In the genomic region with DNA sequence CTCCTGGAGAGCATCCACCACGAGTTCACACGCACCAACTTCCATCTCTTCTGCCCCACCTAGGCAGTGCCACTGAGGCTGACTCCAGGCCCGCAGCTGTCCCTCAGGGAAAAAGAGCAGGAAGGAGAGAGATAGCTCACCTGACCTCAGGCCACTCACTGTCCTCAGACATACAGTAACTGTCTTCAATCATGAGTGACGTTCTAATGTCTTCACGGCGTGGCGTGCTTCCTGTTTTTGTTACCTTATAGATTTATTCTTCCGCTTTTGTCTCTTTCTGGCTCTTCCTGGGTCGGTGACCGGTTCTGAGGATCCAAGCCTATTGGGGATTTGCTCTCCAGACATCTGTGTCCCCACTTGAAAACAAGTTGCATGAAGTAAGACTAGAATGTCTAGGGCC, we compare ENCODE assay signal across 11 mouse cellular contexts. TPM values are rescaled to one million over a fixed set of nuclear protein-coding genes. Genes with fewer than 3 reads are reported as not detected.
A peak's percentile ranks its signal among the peaks of the same experiment; 100 is the strongest.
DNase-seq lines count a peak whose midpoint lies in the region; ATAC-seq lines count a peak whose summit lies in the region.
"Had no signal": no experiment of that assay in that cellular context is flagged by ENCODE, and none has a peak within 500 bp of the region (broad histone marks: within the 10 kb centered on the region; RNA-seq: fewer than 3 reads in every experiment).

No protein-coding gene starts in this region.

- H3K36me3 ChIP-seq in heart, embryonic 16.5 days (ENCODE audit: control insufficient read depth, insufficient read depth): no peaks in the 10 kb centered on the region
- H3K36me3 ChIP-seq in embryonic facial prominence, embryonic 11.5 days (replicated peaks; ENCODE audit: control insufficient read depth, insufficient read depth, low read depth, low read length): no peaks in the 10 kb centered on the region
- no peaks in the 10 kb centered on the region for H3K36me3 ChIP-seq in hindbrain, embryonic 16.5 days (ENCODE audit: control insufficient read depth, insufficient read depth, low read length)
- H3K36me3 ChIP-seq in midbrain, embryonic 14.5 days (ENCODE audit: control insufficient read depth, insufficient read depth, low read length): no peaks in the 10 kb centered on the region

- no peak for DNase-seq in heart, adult 9 months (ENCODE audit: low spot score in 2 of 2)
- DNase-seq in embryonic facial prominence, embryonic 11.5 days (ENCODE audit: low spot score): no peak
- no peak for DNase-seq in midbrain, embryonic 14.5 days
- no peak for DNase-seq in layer of hippocampus, adult 11-12 months (ENCODE audit: low spot score)
- DNase-seq in retina, embryonic 14.5 days (ENCODE audit: low spot score): no peak
- DNase-seq: adrenal gland, postnatal 10 days; left cerebral cortex, postnatal 4 days; retina, postnatal 1 day had no signal

- no peak overlapping the region for H3K27ac ChIP-seq in heart, embryonic 16.5 days (ENCODE audit: low read length)
- H3K27ac ChIP-seq in embryonic facial prominence, embryonic 11.5 days (replicated peaks; ENCODE audit: low read depth, low read length): no peak overlapping the region
- H3K27ac ChIP-seq in hindbrain, embryonic 16.5 days (ENCODE audit: low read depth, low read length): no peak overlapping the region
- no peak overlapping the region for H3K27ac ChIP-seq in midbrain, embryonic 14.5 days (replicated peaks; ENCODE audit: low read depth, low read length)

- H3K9ac ChIP-seq in heart, embryonic 16.5 days (ENCODE audit: low read length): no peak overlapping the region
- no peak overlapping the region for H3K9ac ChIP-seq in embryonic facial prominence, embryonic 11.5 days (replicated peaks; ENCODE audit: low read length)
- H3K9ac ChIP-seq in hindbrain, embryonic 16.5 days (ENCODE audit: low read depth, low read length): peak overlapping the region; percentile 39; the same call in 1 of the 2 replicates
- no peak overlapping the region for H3K9ac ChIP-seq in midbrain, embryonic 14.5 days (replicated peaks; ENCODE audit: low read length)

- peaks cover 32% of the 10 kb centered on the region for H3K27me3 ChIP-seq in heart, embryonic 16.5 days (ENCODE audit: control insufficient read depth, insufficient read depth, low read length)
- peaks cover 7% of the 10 kb centered on the region for H3K27me3 ChIP-seq in embryonic facial prominence, embryonic 11.5 days (ENCODE audit: control insufficient read depth, insufficient read depth, low read length)
- peaks cover 12% of the 10 kb centered on the region for H3K27me3 ChIP-seq in hindbrain, embryonic 16.5 days (replicated peaks; ENCODE audit: control insufficient read depth, insufficient read depth, low read length)
- H3K27me3 ChIP-seq in midbrain, embryonic 14.5 days (ENCODE audit: control insufficient read depth, insufficient read depth, low read length): peaks cover 4% of the 10 kb centered on the region; the same call in 1 of the 2 replicates

- H3K4me2 ChIP-seq in heart, embryonic 16.5 days (ENCODE audit: low read depth, low read length): peak overlapping the region; percentile 44
- H3K4me2 ChIP-seq in embryonic facial prominence, embryonic 11.5 days (ENCODE audit: low read depth, low read length): peak overlapping the region; percentile 34
- peak overlapping the region; percentile 45 for H3K4me2 ChIP-seq in hindbrain, embryonic 16.5 days (ENCODE audit: low read length)
- H3K4me2 ChIP-seq in midbrain, embryonic 14.5 days (ENCODE audit: low read length): peak overlapping the region; percentile 40

- 70% methylated on average over 10 of the region's 10 CpGs for WGBS in heart, embryonic 16.5 days
- WGBS in embryonic facial prominence, embryonic 11.5 days: 71% methylated on average over 10 of the region's 10 CpGs
- 71% methylated on average over 10 of the region's 10 CpGs for WGBS in hindbrain, embryonic 16.5 days
- 78% methylated on average over 10 of the region's 10 CpGs for WGBS in midbrain, embryonic 14.5 days

- no peaks in the 10 kb centered on the region for H3K4me1 ChIP-seq in heart, embryonic 16.5 days (ENCODE audit: control insufficient read depth, insufficient read depth, low read length)
- H3K4me1 ChIP-seq in embryonic facial prominence, embryonic 11.5 days (ENCODE audit: control insufficient read depth, insufficient read depth, low read length): no peaks in the 10 kb centered on the region; the same call in 1 of the 2 replicates
- no peaks in the 10 kb centered on the region for H3K4me1 ChIP-seq in hindbrain, embryonic 16.5 days (ENCODE audit: control insufficient read depth, insufficient read depth, low read depth, low read length)
- no peaks in the 10 kb centered on the region for H3K4me1 ChIP-seq in midbrain, embryonic 14.5 days (ENCODE audit: control insufficient read depth, insufficient read depth, low read length)

- H3K9me3 ChIP-seq in heart, embryonic 16.5 days (replicated peaks; ENCODE audit: control insufficient read depth, low read length): no peaks in the 10 kb centered on the region
- H3K9me3 ChIP-seq in embryonic facial prominence, embryonic 11.5 days (replicated peaks; ENCODE audit: control insufficient read depth, low read length): no peaks in the 10 kb centered on the region
- no peaks in the 10 kb centered on the region for H3K9me3 ChIP-seq in hindbrain, embryonic 16.5 days (ENCODE audit: control insufficient read depth, low read length)
- H3K9me3 ChIP-seq in midbrain, embryonic 14.5 days (ENCODE audit: control insufficient read depth, low read length): no peaks in the 10 kb centered on the region

- no peak for ATAC-seq in heart, embryonic 16.5 days (replicated peaks; ENCODE audit: extremely low read depth, insufficient read depth, low FRiP score)
- ATAC-seq in embryonic facial prominence, embryonic 11.5 days (replicated peaks; ENCODE audit: insufficient number of reproducible peaks, low FRiP score, low TSS enrichment, low read depth): no peak
- no peak for ATAC-seq in hindbrain, embryonic 16.5 days
- no peak for ATAC-seq in midbrain, embryonic 14.5 days (ENCODE audit: low FRiP score, low TSS enrichment)
- no peak for ATAC-seq in cerebellum, adult (ENCODE audit: insufficient number of reproducible peaks, low FRiP score, low TSS enrichment)

- H3K4me3 ChIP-seq in heart, embryonic 16.5 days (ENCODE audit: low read length): peak overlapping the region; percentile 16; the same call in 1 of the 2 replicates
- no peak overlapping the region for H3K4me3 ChIP-seq in embryonic facial prominence, embryonic 11.5 days (ENCODE audit: low read depth, low read length)
- H3K4me3 ChIP-seq in hindbrain, embryonic 16.5 days (ENCODE audit: low read length): peak overlapping the region; percentile 26
- peak overlapping the region; percentile 14; the same call in 1 of the 2 replicates for H3K4me3 ChIP-seq in midbrain, embryonic 14.5 days (replicated peaks; ENCODE audit: low read depth, low read length)

RNA-seq across cellular contexts. Expression of a gene that starts 9.6 kb away (rescaled TPM):
- 7.2 and 8.9 TPM in 2 replicates for polyA plus RNA-seq in heart, embryonic 16.5 days (2015; fragmentation: Nextera tagmentation; extraction: Ambion mirVana)
- polyA plus RNA-seq in embryonic facial prominence, embryonic 11.5 days (2014; fragmentation: Nextera tagmentation; extraction: Ambion mirVana): 1.2 and 1.3 TPM in 2 replicates
- polyA plus RNA-seq in hindbrain, embryonic 16.5 days (2015; fragmentation: Nextera tagmentation; extraction: Ambion mirVana): 3.8 TPM in 2 replicates
- polyA plus RNA-seq in midbrain, embryonic 14.5 days (2014; fragmentation: Nextera tagmentation; extraction: Ambion mirVana): not detected in 2 replicates

RNA-seq across cellular contexts. Expression of a gene that starts 11.6 kb away (rescaled TPM):
- polyA plus RNA-seq in heart, embryonic 16.5 days (2015; fragmentation: Nextera tagmentation; extraction: Ambion mirVana): 0.49 and 1.7 TPM in 2 replicates
- not detected in 2 replicates for polyA plus RNA-seq in embryonic facial prominence, embryonic 11.5 days (2014; fragmentation: Nextera tagmentation; extraction: Ambion mirVana)
- 0.06 and 0.15 TPM in 2 replicates for polyA plus RNA-seq in hindbrain, embryonic 16.5 days (2015; fragmentation: Nextera tagmentation; extraction: Ambion mirVana)
- not detected in 2 replicates for polyA plus RNA-seq in midbrain, embryonic 14.5 days (2014; fragmentation: Nextera tagmentation; extraction: Ambion mirVana)

RNA-seq across cellular contexts. Expression of a gene that starts 25.7 kb away (rescaled TPM):
- 0.60 and 1.4 TPM in 2 replicates for polyA plus RNA-seq in heart, embryonic 16.5 days (2015; fragmentation: Nextera tagmentation; extraction: Ambion mirVana)
- 0.32 and 0.79 TPM in 2 replicates for polyA plus RNA-seq in embryonic facial prominence, embryonic 11.5 days (2014; fragmentation: Nextera tagmentation; extraction: Ambion mirVana)
- polyA plus RNA-seq in hindbrain, embryonic 16.5 days (2015; fragmentation: Nextera tagmentation; extraction: Ambion mirVana): 0.66 and 0.75 TPM in 2 replicates
- not detected in 2 replicates for polyA plus RNA-seq in midbrain, embryonic 14.5 days (2014; fragmentation: Nextera tagmentation; extraction: Ambion mirVana)

RNA-seq across cellular contexts. Expression of a gene that starts 29.1 kb away (rescaled TPM):
- 48.0 and 61.1 TPM in 2 replicates for polyA plus RNA-seq in heart, embryonic 16.5 days (2015; fragmentation: Nextera tagmentation; extraction: Ambion mirVana)
- polyA plus RNA-seq in embryonic facial prominence, embryonic 11.5 days (2014; fragmentation: Nextera tagmentation; extraction: Ambion mirVana): 19.2 and 24.1 TPM in 2 replicates
- 13.0 and 15.3 TPM in 2 replicates for polyA plus RNA-seq in hindbrain, embryonic 16.5 days (2015; fragmentation: Nextera tagmentation; extraction: Ambion mirVana)
- 2.4 and 4.9 TPM in 2 replicates for polyA plus RNA-seq in midbrain, embryonic 14.5 days (2014; fragmentation: Nextera tagmentation; extraction: Ambion mirVana)

RNA-seq across cellular contexts. Expression of a gene that starts 42.2 kb away (rescaled TPM):
- polyA plus RNA-seq in heart, embryonic 16.5 days (2015; fragmentation: Nextera tagmentation; extraction: Ambion mirVana): 33.4 and 41.7 TPM in 2 replicates
- 53.3 and 58.3 TPM in 2 replicates for polyA plus RNA-seq in embryonic facial prominence, embryonic 11.5 days (2014; fragmentation: Nextera tagmentation; extraction: Ambion mirVana)
- 89.7 and 95.6 TPM in 2 replicates for polyA plus RNA-seq in hindbrain, embryonic 16.5 days (2015; fragmentation: Nextera tagmentation; extraction: Ambion mirVana)
- polyA plus RNA-seq in midbrain, embryonic 14.5 days (2014; fragmentation: Nextera tagmentation; extraction: Ambion mirVana): 93.1 and 97.2 TPM in 2 replicates
